Mouse (Mus musculus) G1E-ER4 (cell line): ENCODE results near the gene Atp5d. TPM values are rescaled to one million over a fixed set of nuclear protein-coding genes. Genes with fewer than 3 reads are reported as not detected.

ENCODE experiments used
- GATA1 ChIP-seq: IDR thresholded peaks from one replicate; pipeline ENCODE4 v1.8.0; 2012; ENCODE audit warnings: low read length, inconsistent platforms
- polyA plus RNA-seq: library from polyadenylated mRNA; stranded (reverse); fragments of >175 nt; gene quantifications from 2 replicates; pipeline ENCODE4 v1.2.3, GENCODE M21; 2012

The Atp5d gene
- polyA plus RNA-seq, 1 experiment, result 1,866 TPM

- no peak for TF ChIP-seq GATA1
Measured at GRCm38 (mm10) chr10:80115290-80115943, 23.0 kb upstream of the Atp5d start, which contains the start of gene Stk11. Stk11 (plus strand) TSS chr10:80115803.

- TF ChIP-seq GATA1, result no peak
Measured at GRCm38 (mm10) chr10:80115944-80116335, 22.5 kb upstream of the Atp5d start.

DNA sequence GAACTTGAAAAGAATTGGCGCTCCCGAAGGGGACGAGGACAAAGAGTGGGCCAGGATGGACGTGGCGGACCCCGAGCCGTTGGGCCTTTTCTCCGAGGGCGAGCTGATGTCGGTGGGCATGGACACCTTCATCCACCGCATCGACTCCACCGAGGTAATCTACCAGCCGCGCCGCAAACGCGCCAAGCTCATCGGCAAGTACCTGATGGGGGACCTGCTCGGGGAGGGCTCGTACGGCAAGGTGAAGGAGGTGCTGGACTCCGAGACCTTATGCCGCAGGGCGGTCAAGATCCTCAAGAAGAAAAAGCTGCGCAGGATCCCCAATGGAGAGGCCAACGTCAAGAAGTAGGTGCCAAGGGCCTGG lies 21.9 kb upstream of the Atp5d start:
- TF ChIP-seq GATA1, result no peak

GRCm38 (mm10) chr10:80116927-80117691 lies 21.3 kb upstream of the Atp5d start:
- TF ChIP-seq GATA1, result no peak

- no peak for TF ChIP-seq GATA1
Measured at GRCm38 (mm10) chr10:80117736-80118135, 20.7 kb upstream of the Atp5d start.

DNA sequence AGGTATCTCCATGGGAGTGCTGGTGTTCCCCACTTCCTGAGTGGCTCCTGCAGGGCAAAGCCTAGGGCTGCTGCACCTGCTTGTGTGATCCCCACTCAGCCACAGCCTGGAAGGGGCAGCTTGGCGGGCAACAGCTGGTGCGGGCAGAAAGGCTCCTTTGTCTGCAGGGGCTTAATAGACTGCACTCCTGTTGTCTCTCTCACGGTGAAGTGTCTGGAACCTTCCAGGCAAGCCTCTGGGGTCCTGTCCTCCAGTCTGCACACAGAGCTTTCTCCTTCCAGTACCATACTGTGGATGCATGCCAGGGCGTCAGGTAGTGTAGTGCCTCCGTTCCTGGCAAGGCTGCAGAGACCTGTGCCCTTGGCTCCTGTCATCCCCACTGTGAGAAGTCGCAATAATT lies 19.9 kb upstream of the Atp5d start:
- TF ChIP-seq GATA1, result no peak

GRCm38 (mm10) chr10:80120146-80120545 lies 18.3 kb upstream of the Atp5d start:
- no peak for TF ChIP-seq GATA1

- no peak for TF ChIP-seq GATA1
Measured at GRCm38 (mm10) chr10:80121639-80122038, 16.8 kb upstream of the Atp5d start.

GRCm38 (mm10) chr10:80123932-80124562 lies 14.4 kb upstream of the Atp5d start:
- TF ChIP-seq GATA1, result no peak

GRCm38 (mm10) chr10:80127920-80128319 lies 10.5 kb upstream of the Atp5d start:
- no peak for TF ChIP-seq GATA1

GRCm38 (mm10) chr10:80129846-80130245 lies 8.6 kb upstream of the Atp5d start:
- TF ChIP-seq GATA1, result no peak

GRCm38 (mm10) chr10:80130403-80131031 lies 7.9 kb upstream of the Atp5d start:
- no peak for TF ChIP-seq GATA1

- no peak for TF ChIP-seq GATA1
Measured at GRCm38 (mm10) chr10:80131316-80131951, 7.0 kb upstream of the Atp5d start.

GRCm38 (mm10) chr10:80131952-80132350 lies 6.5 kb upstream of the Atp5d start:
- TF ChIP-seq GATA1, result no peak

DNA sequence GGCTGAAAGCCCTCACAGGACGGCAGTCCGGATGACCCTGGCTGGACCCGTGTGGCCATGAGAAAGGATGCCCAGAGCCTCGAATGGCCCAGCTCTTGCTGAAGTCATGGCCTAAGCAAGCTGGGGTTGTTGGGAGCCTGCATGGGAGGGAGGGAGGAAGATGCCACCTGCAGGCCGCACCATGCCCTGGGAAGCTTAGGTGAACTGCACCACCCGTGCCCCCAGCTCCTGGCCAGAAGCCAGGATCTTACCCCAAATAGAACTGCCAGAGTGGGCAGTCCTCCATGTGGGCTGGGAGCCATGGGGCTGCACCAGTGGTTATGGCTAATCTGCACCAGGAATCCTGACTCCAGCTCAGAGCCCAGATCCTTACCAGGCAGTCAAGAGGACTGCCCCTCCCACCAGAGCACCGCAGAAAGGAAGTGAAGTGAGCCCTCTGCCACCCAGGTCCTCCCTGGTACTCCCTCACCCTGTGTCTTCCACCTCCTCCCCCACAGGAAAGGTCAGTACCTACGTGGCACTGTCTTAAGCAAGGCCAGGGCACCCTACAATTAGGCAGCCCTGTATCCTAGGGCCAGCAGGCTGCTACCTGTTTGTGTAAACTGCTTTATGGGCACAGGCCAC lies 5.1 kb upstream of the Atp5d start:
- TF ChIP-seq GATA1, result no peak
